Comparison of ENCODE assay signal across 8 mouse cellular contexts in the genomic region with DNA sequence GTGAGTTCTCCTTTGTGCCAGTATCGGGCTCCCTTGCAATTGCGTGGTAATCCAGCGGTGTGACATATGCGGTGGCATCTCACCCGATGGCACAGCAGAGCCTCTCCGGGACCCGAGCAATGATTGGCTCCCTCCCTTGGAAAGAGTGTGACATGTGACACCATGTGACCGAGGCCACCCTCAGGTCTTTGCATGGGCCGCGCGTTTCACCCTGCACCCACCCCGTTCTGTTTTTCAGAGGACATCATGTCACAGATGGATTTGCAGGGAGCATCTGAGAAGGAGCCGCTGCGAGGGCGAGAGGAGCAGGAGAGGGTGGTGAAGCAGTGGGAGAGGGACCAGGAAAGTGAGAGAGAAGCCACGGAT. TPM values are rescaled to one million over a fixed set of nuclear protein-coding genes. Genes with fewer than 3 reads are reported as not detected.
A peak's percentile ranks its signal among the peaks of the same experiment; 100 is the strongest.
DNase-seq lines count a peak whose midpoint lies in the region; ATAC-seq and TF ChIP-seq lines count a peak whose summit lies in the region.

No protein-coding gene starts in this region.

- no peak for TF ChIP-seq CTCF in gastrocnemius, adult 2 months (IDR thresholded peaks at IDR 0.05)
- TF ChIP-seq CTCF in CH12.LX (conservative IDR thresholded peaks at IDR 0.05 in 1 of 2, IDR thresholded peaks at IDR 0.05 in 1 of 2; ENCODE audit: low read depth in 2 of 2, low read length in 2 of 2): no peak
- no peak for TF ChIP-seq CTCF in small intestine, adult 2 months (IDR thresholded peaks at IDR 0.05; ENCODE audit: extremely low read depth, insufficient read length, insufficient replicate concordance, low read depth, low read length)

- TF ChIP-seq RAD21 in CH12.LX (IDR thresholded peaks at IDR 0.05; ENCODE audit: low read depth, low read length): no peak

- TF ChIP-seq POLR2A in CH12.LX (IDR thresholded peaks at IDR 0.05; ENCODE audit: low read depth, low read length): no peak
- TF ChIP-seq POLR2A in small intestine, adult 2 months (IDR thresholded peaks at IDR 0.05; ENCODE audit: low read depth, low read length): no peak

- ATAC-seq in erythroblast, adult 5-6 weeks (replicated peaks; ENCODE audit: low FRiP score, poor library complexity, severe bottlenecking): 0 out of 2 replicates have a peak, but pooled peaks have one; percentile 11
- no peak for ATAC-seq in hindbrain, embryonic 12.5 days (ENCODE audit: low FRiP score)
- no peak for ATAC-seq in liver, embryonic 15.5 days (ENCODE audit: insufficient read depth)

- 13% methylated on average over 16 of the region's 16 CpGs for WGBS in hindbrain, embryonic 12.5 days
- whole genome bisulfite sequencing in liver, embryonic 15.5 days (ENCODE audit: insufficient replicate concordance): 11% methylated on average over 16 of the region's 16 CpGs
- 21% methylated on average over 16 of the region's 16 CpGs for WGBS in small intestine, adult 2 months

- TF ChIP-seq EP300 in CH12.LX (IDR thresholded peaks at IDR 0.05; ENCODE audit: low read length): no peak

- H3K79me2 ChIP-seq in CH12.LX (replicated peaks; ENCODE audit: control insufficient read depth, extremely low read depth, insufficient read depth, poor library complexity, severe bottlenecking): peaks cover 8% of the 10 kb centered on the region

- peak overlapping the region; percentile 62 for H3K4me3 ChIP-seq in gastrocnemius, adult 2 months
- no peak overlapping the region for H3K4me3 ChIP-seq in CH12.LX (replicated peaks in 1 of 3; ENCODE audit: low read depth in 2 of 3, low read length in 2 of 3, poor library complexity in 1 of 3)
- H3K4me3 ChIP-seq in hindbrain, embryonic 12.5 days: peak overlapping the region; percentile 22
- peak overlapping the region; percentile 14 for H3K4me3 ChIP-seq in liver, embryonic 15.5 days (replicated peaks)
- H3K4me3 ChIP-seq in small intestine, adult 2 months (ENCODE audit: low read depth, low read length): peak overlapping the region; percentile 31

- H3K4me2 ChIP-seq in CH12.LX (ENCODE audit: insufficient read depth, low read depth, poor library complexity, severe bottlenecking): no peak overlapping the region
- H3K4me2 ChIP-seq in hindbrain, embryonic 12.5 days (replicated peaks): peak overlapping the region; percentile 50
- peak overlapping the region; percentile 56 for H3K4me2 ChIP-seq in liver, embryonic 15.5 days

- in situ Hi-C loops in CH12.LX (cut with MboI; ENCODE audit: low pct_ligation_motif_present, low pct_unique_long_range_greater_than_20kb, low sequenced_read_pairs): loop anchor here (5.0 kb wide), 2 partner anchors 51 to 126 kb away; a partner anchor contains a TSS

- no peaks in the 10 kb centered on the region for H3K27me3 ChIP-seq in CH12.LX (replicated peaks)
- H3K27me3 ChIP-seq in hindbrain, embryonic 12.5 days: peaks cover 12% of the 10 kb centered on the region
- H3K27me3 ChIP-seq in liver, embryonic 15.5 days: peaks cover 16% of the 10 kb centered on the region
- H3K27me3 ChIP-seq in small intestine, adult 2 months (ENCODE audit: control insufficient read depth, insufficient read depth, low read length): no peaks in the 10 kb centered on the region

- no peak for DNase-seq in gastrocnemius, adult 2 months
- DNase-seq in gastrocnemius, postnatal 14 days: no peak
- no peak for DNase-seq in CH12.LX (ENCODE audit: extremely low read depth)
- DNase-seq in thymus, postnatal 4 days: no peak

- H3K4me1 ChIP-seq in CH12.LX (ENCODE audit: control insufficient read depth in 1 of 2, insufficient read depth in 2 of 2): peaks cover 34 to 69% of the 10 kb centered on the region in 2 experiments
- peaks cover 25% of the 10 kb centered on the region for H3K4me1 ChIP-seq in hindbrain, embryonic 12.5 days
- peaks cover 30% of the 10 kb centered on the region for H3K4me1 ChIP-seq in liver, embryonic 15.5 days (replicated peaks)
- H3K4me1 ChIP-seq in small intestine, adult 2 months (ENCODE audit: control insufficient read depth, insufficient read depth, insufficient read length, low read length): peaks cover 11% of the 10 kb centered on the region

- dilution Hi-C loops in CH12.LX (cut with MboI; ENCODE audit: extremely low pct_ligation_motif_present, extremely low pct_unique_long_range_greater_than_20kb, low sequenced_read_pairs): no loop called here

- H3K9ac ChIP-seq in CH12.LX (ENCODE audit: insufficient read depth, low read depth): no peak overlapping the region
- peak overlapping the region; percentile 45 for H3K9ac ChIP-seq in hindbrain, embryonic 12.5 days
- H3K9ac ChIP-seq in liver, embryonic 15.5 days: no peak overlapping the region

- intact Hi-C loops in gastrocnemius, adult 2 months (cut with DNase I): loop anchor here (2.0 kb wide), 2 partner anchors 48 to 124 kb away; a partner anchor contains a TSS
- intact Hi-C loops in gastrocnemius, postnatal 14 days (cut with DNase I; ENCODE audit: low total_unique reads): loop anchor here (5.0 kb wide), 2 partner anchors 56 to 131 kb away; a partner anchor contains a TSS

- H3K9me3 ChIP-seq in CH12.LX (replicated peaks; ENCODE audit: low read length): no peaks in the 10 kb centered on the region
- H3K9me3 ChIP-seq in hindbrain, embryonic 12.5 days (replicated peaks): no peaks in the 10 kb centered on the region
- no peaks in the 10 kb centered on the region for H3K9me3 ChIP-seq in liver, embryonic 15.5 days (replicated peaks)

- H3K27ac ChIP-seq in gastrocnemius, adult 2 months: peak overlapping the region; percentile 54
- H3K27ac ChIP-seq in CH12.LX (ENCODE audit: insufficient read depth, low read depth): no peak overlapping the region
- H3K27ac ChIP-seq in hindbrain, embryonic 12.5 days: no peak overlapping the region
- H3K27ac ChIP-seq in liver, embryonic 15.5 days (replicated peaks): no peak overlapping the region
- H3K27ac ChIP-seq in small intestine, adult 2 months (ENCODE audit: insufficient read depth, low read depth, low read length): no peak overlapping the region

- H3K36me3 ChIP-seq in CH12.LX (replicated peaks in 1 of 2; ENCODE audit: control insufficient read depth in 1 of 2, insufficient read depth in 1 of 2, low read length in 1 of 2): peaks cover 2 to 5% of the 10 kb centered on the region in 2 experiments
- H3K36me3 ChIP-seq in hindbrain, embryonic 12.5 days: no peaks in the 10 kb centered on the region
- H3K36me3 ChIP-seq in liver, embryonic 15.5 days (replicated peaks): no peaks in the 10 kb centered on the region
- no peaks in the 10 kb centered on the region for H3K36me3 ChIP-seq in small intestine, adult 2 months (ENCODE audit: control insufficient read depth, insufficient read depth, low read length)

RNA-seq across cellular contexts. Expression of a gene that starts 3.5 kb away (rescaled TPM):
- 1 to 10 TPM; 3.2 to 4.4 TPM for total RNA-seq in gastrocnemius, adult 2 months (2021)
- total RNA-seq in gastrocnemius, postnatal 14 days (2021): 10 to 100 TPM; 10.7 to 32.2 TPM
- 80.2 and 91.6 TPM in 2 replicates for total RNA-seq in CH12.LX (2012; rRNA removed)
- 75.9 and 87.8 TPM in 2 replicates for total RNA-seq in CH12.LX (2014; rRNA removed)
- polyA plus RNA-seq in CH12.LX (2012; ENCODE audit: insufficient read length, low read depth): 77.7 and 81.2 TPM in 2 replicates
- total RNA-seq in erythroblast, adult 5-6 weeks (2015; ENCODE audit: low replicate concordance): 1.5 and 1.9 TPM in 2 replicates
- 4.3 and 4.5 TPM in 2 replicates for total RNA-seq in erythroblast, adult 5-6 weeks (2017; ENCODE audit: low replicate concordance)
- 29.1 and 29.2 TPM in 2 replicates for polyA plus RNA-seq in hindbrain, embryonic 12.5 days (2016; fragmentation: Nextera tagmentation; extraction: Ambion mirVana)
- 14.2 and 15.1 TPM in 2 replicates for polyA plus RNA-seq in liver, embryonic 15.5 days (2015; fragmentation: Nextera tagmentation; extraction: Ambion mirVana)
- 12.1 and 19.4 TPM in 2 replicates for polyA plus RNA-seq in small intestine, adult 2 months (2012; rRNA removed)

RNA-seq across cellular contexts. Expression of a gene that starts 25.8 kb away (rescaled TPM):
- under 1 TPM; 0.10 to 0.31 TPM for total RNA-seq in gastrocnemius, adult 2 months (2021)
- total RNA-seq in gastrocnemius, postnatal 14 days (2021): under 1 TPM; 0.14 to 0.16 TPM
- total RNA-seq in CH12.LX (2012; rRNA removed): 1.3 and 1.8 TPM in 2 replicates
- 0.51 and 0.70 TPM in 2 replicates for total RNA-seq in CH12.LX (2014; rRNA removed)
- polyA plus RNA-seq in CH12.LX (2012; ENCODE audit: insufficient read length, low read depth): 6.4 and 12.8 TPM in 2 replicates
- total RNA-seq in erythroblast, adult 5-6 weeks (2015; ENCODE audit: low replicate concordance): not detected in 2 replicates
- not detected in 2 replicates for total RNA-seq in erythroblast, adult 5-6 weeks (2017; ENCODE audit: low replicate concordance)
- polyA plus RNA-seq in hindbrain, embryonic 12.5 days (2016; fragmentation: Nextera tagmentation; extraction: Ambion mirVana): 2.7 and 3.2 TPM in 2 replicates
- polyA plus RNA-seq in liver, embryonic 15.5 days (2015; fragmentation: Nextera tagmentation; extraction: Ambion mirVana): 0.07 and 0.14 TPM in 2 replicates
- polyA plus RNA-seq in small intestine, adult 2 months (2012; rRNA removed): 0.01 and 0.09 TPM in 2 replicates

RNA-seq across cellular contexts. Expression of a gene that starts 43.4 kb away (rescaled TPM):
- total RNA-seq in gastrocnemius, adult 2 months (2021): 10 to 100 TPM; 10.3 to 19.0 TPM
- total RNA-seq in gastrocnemius, postnatal 14 days (2021): 10 to 100 TPM; 16.4 to 19.9 TPM
- total RNA-seq in CH12.LX (2012; rRNA removed) (246 and 263 TPM in 2 replicates), CH12.LX (2014; rRNA removed) (245 and 277 TPM in 2 replicates)
- 196 and 213 TPM in 2 replicates for polyA plus RNA-seq in CH12.LX (2012; ENCODE audit: insufficient read length, low read depth)
- total RNA-seq in erythroblast, adult 5-6 weeks (2015; ENCODE audit: low replicate concordance): 29.0 and 34.4 TPM in 2 replicates
- 16.2 and 28.4 TPM in 2 replicates for total RNA-seq in erythroblast, adult 5-6 weeks (2017; ENCODE audit: low replicate concordance)
- polyA plus RNA-seq in hindbrain, embryonic 12.5 days (2016; fragmentation: Nextera tagmentation; extraction: Ambion mirVana): 348 and 359 TPM in 2 replicates
- 103 and 111 TPM in 2 replicates for polyA plus RNA-seq in liver, embryonic 15.5 days (2015; fragmentation: Nextera tagmentation; extraction: Ambion mirVana)
- 14.0 and 21.7 TPM in 2 replicates for polyA plus RNA-seq in small intestine, adult 2 months (2012; rRNA removed)

RNA-seq across cellular contexts. Expression of a gene that starts 47.9 kb away (rescaled TPM):
- total RNA-seq in gastrocnemius, adult 2 months (2021): 10 to 100 TPM; 15.3 to 21.9 TPM
- 10 to 100 TPM; 21.2 to 23.4 TPM for total RNA-seq in gastrocnemius, postnatal 14 days (2021)
- total RNA-seq in CH12.LX (2012; rRNA removed) (59.9 and 70.0 TPM in 2 replicates), CH12.LX (2014; rRNA removed) (46.6 and 53.8 TPM in 2 replicates)
- polyA plus RNA-seq in CH12.LX (2012; ENCODE audit: insufficient read length, low read depth): 57.9 and 60.0 TPM in 2 replicates
- 10.2 and 18.2 TPM in 2 replicates for total RNA-seq in erythroblast, adult 5-6 weeks (2015; ENCODE audit: low replicate concordance)
- 7.3 and 11.2 TPM in 2 replicates for total RNA-seq in erythroblast, adult 5-6 weeks (2017; ENCODE audit: low replicate concordance)
- 101 and 109 TPM in 2 replicates for polyA plus RNA-seq in hindbrain, embryonic 12.5 days (2016; fragmentation: Nextera tagmentation; extraction: Ambion mirVana)
- 18.8 and 19.2 TPM in 2 replicates for polyA plus RNA-seq in liver, embryonic 15.5 days (2015; fragmentation: Nextera tagmentation; extraction: Ambion mirVana)
- polyA plus RNA-seq in small intestine, adult 2 months (2012; rRNA removed): 85.2 and 134 TPM in 2 replicates

RNA-seq across cellular contexts. Expression of a gene that starts 48.8 kb away (rescaled TPM):
- 100 to 1,000 TPM; 116 TPM for total RNA-seq in gastrocnemius, adult 2 months (2021)
- 100 to 1,000 TPM; 143 to 179 TPM for total RNA-seq in gastrocnemius, postnatal 14 days (2021)
- 249 and 250 TPM in 2 replicates for total RNA-seq in CH12.LX (2012; rRNA removed)
- total RNA-seq in CH12.LX (2014; rRNA removed): 123 and 141 TPM in 2 replicates
- 455 and 516 TPM in 2 replicates for polyA plus RNA-seq in CH12.LX (2012; ENCODE audit: insufficient read length, low read depth)
- total RNA-seq in erythroblast, adult 5-6 weeks (2015; ENCODE audit: low replicate concordance): 31.8 and 31.9 TPM in 2 replicates
- total RNA-seq in erythroblast, adult 5-6 weeks (2017; ENCODE audit: low replicate concordance): 25.8 and 50.7 TPM in 2 replicates
- polyA plus RNA-seq in hindbrain, embryonic 12.5 days (2016; fragmentation: Nextera tagmentation; extraction: Ambion mirVana): 307 and 311 TPM in 2 replicates
- polyA plus RNA-seq in liver, embryonic 15.5 days (2015; fragmentation: Nextera tagmentation; extraction: Ambion mirVana): 61.0 and 66.8 TPM in 2 replicates
- 10.6 and 24.8 TPM in 2 replicates for polyA plus RNA-seq in small intestine, adult 2 months (2012; rRNA removed)

Comparison
In these comparisons a context has a peak if more than half of its experiments do, and no peak if none do; other contexts are left out.
1. H3K4me3 ChIP-seq: peak in gastrocnemius, adult 2 months (single experiment), hindbrain, embryonic 12.5 days (single experiment), liver, embryonic 15.5 days (single experiment) and small intestine, adult 2 months (single experiment); none in CH12.LX (0 of 3).
2. RNA of a gene that starts 43.4 kb away (total RNA-seq): 245 to 277 TPM in CH12.LX; 16.2 to 34.4 TPM in erythroblast, adult 5-6 weeks, 16.4 to 19.9 TPM in gastrocnemius, postnatal 14 days and 10.3 to 19.0 TPM in gastrocnemius, adult 2 months; every median in the first group is over 4 times any median in the second.